Mouse (Mus musculus): ENCODE data around the gene Med14. TPM values are rescaled to one million over a fixed set of nuclear protein-coding genes. Genes with fewer than 3 reads are reported as not detected.
A peak's percentile ranks its signal among the peaks of the same experiment; 100 is the strongest.

The Med14 gene
- polyA plus RNA-seq, 1 experiment = 28.4 TPM

GRCm38 (mm10) chrX:12673054-12673775 lies 88.7 kb downstream of the Med14 start, which contains the start of gene 1810030O07Rik:
Gene 1810030O07Rik, minus strand, starts transcription at chrX:12673668.
- peak; percentile 27 for DNase-seq (ENCODE audit: low read depth)

GRCm38 (mm10) chrX:12653879-12654278 lies 108.0 kb downstream of the Med14 start:
- DNase-seq (ENCODE audit: low read depth) = no peak

- no peak for DNase-seq (ENCODE audit: low read depth)
These were observed 110.0 kb downstream of the Med14 start for GRCm38 (mm10) chrX:12651906-12652305.

GRCm38 (mm10) chrX:12645531-12646304 lies 116.2 kb downstream of the Med14 start:
- DNase-seq (ENCODE audit: low read depth) = no peak

- DNase-seq (ENCODE audit: low read depth) = no peak
These were observed 116.9 kb downstream of the Med14 start for GRCm38 (mm10) chrX:12644976-12645375.

Other genes starting within 250 kb of the Med14 start
- gene Atp6ap2, start 174.3 kb downstream of the Med14 start, polyA plus RNA-seq (2012; rRNA removed) = 26.5 and 32.1 TPM in 2 replicates
- gene 1810030O07Rik, start 88.4 kb downstream of the Med14 start, polyA plus RNA-seq (2012; rRNA removed) = 13.3 and 13.6 TPM in 2 replicates

Data from gonadal fat pad, adult 2 months (tissue).